Mouse (Mus musculus): ENCODE measurements around the gene Mfsd12.

DNA sequence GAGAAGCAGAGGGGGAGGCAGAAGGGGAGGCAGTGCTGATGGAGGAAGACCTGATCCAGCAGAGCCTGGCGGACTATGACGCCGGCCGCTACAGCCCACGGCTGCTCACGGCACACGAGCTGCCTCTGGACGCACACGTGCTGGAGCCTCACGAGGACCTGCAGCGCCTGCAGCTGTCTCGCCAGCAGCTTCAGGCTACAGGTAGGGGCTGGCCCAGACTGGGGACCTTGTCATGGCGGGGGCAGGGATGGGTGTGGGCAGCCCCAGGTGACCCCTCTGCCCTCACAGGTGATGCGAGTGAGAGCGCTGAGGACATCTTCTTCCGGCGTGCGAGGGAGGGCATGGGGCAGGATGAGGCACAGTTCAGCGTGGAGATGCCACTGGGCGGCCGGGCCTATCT lies 32.1 kb upstream of the Mfsd12 start:
- TF ChIP-seq EP300 (IDR thresholded peaks at IDR 0.05; ENCODE audit: low read depth) = no peak
- TF ChIP-seq CTCF (IDR thresholded peaks at IDR 0.05; ENCODE audit: low read depth) = no peak

All from heart, postnatal 0 days (tissue).